Mouse (Mus musculus) neural tube, embryonic 15.5 days (tissue): ENCODE measurements around the gene Zfp639. TPM values are rescaled to one million over a fixed set of nuclear protein-coding genes. Genes with fewer than 3 reads are reported as not detected.

ENCODE experiments used
- ATAC-seq: fragments of 200-750 bp; cut with Nextera tagmentation; 2 replicates; pipeline ENCODE4 v1.8.0; 2017; ENCODE audit warnings: mild to moderate bottlenecking, moderate TSS enrichment, moderate library complexity; ENCODE audit not compliant: low FRiP score
- H3K27ac ChIP-seq: fragments of 300-500 bp; sonication (generic); replicated peaks from 2 replicates; pipeline ENCODE4 v1.5.1; 2015; ENCODE audit warnings: mild to moderate bottlenecking, inconsistent platforms
- H3K27me3 ChIP-seq: fragments of 300-500 bp; sonication (generic); replicated peaks from 2 replicates; pipeline ENCODE4 v1.6.1; 2015; ENCODE audit warnings: inconsistent platforms
- H3K36me3 ChIP-seq: fragments of 300-500 bp; sonication (generic); 2 replicates; pipeline ENCODE4 v1.6.1; 2015; ENCODE audit warnings: inconsistent platforms
- H3K4me1 ChIP-seq: fragments of 300-500 bp; sonication (generic); 2 replicates; pipeline ENCODE4 v1.6.1; 2015; ENCODE audit warnings: inconsistent platforms
- H3K4me2 ChIP-seq: fragments of 300-500 bp; sonication (generic); 2 replicates; pipeline ENCODE4 v1.6.1; 2015; ENCODE audit warnings: inconsistent platforms, mild to moderate bottlenecking, moderate library complexity
- H3K4me3 ChIP-seq: fragments of 300-500 bp; sonication (generic); replicated peaks from 2 replicates; pipeline ENCODE4 v1.5.1; 2015; ENCODE audit warnings: mild to moderate bottlenecking, inconsistent platforms
- H3K9ac ChIP-seq: fragments of 300-500 bp; sonication (generic); replicated peaks from 2 replicates; pipeline ENCODE4 v1.6.1; 2015; ENCODE audit warnings: mild to moderate bottlenecking, inconsistent platforms
- H3K9me3 ChIP-seq: fragments of 300-500 bp; sonication (generic); replicated peaks from 2 replicates; pipeline ENCODE4 v1.6.1; 2016; ENCODE audit warnings: inconsistent platforms
- WGBS: fragments of 180-500 bp; shearing (Covaris S2); methylation state at CpG from one replicate; pipeline ENCODE4 v1.1.7; 2015; ENCODE audit warnings: mixed read lengths; 5-methylcytosine and 5-hydroxymethylcytosine counted together
- polyA plus RNA-seq: library from polyadenylated mRNA; unstranded; fragments of >200 nt; fragmentation: Nextera tagmentation; extraction: Ambion mirVana; gene quantifications from 2 replicates; pipeline ENCODE4 v1.2.1, GENCODE M21; 2015

The Zfp639 gene
- polyA plus RNA-seq, 1 experiment from 2014 or later = 40.8 TPM

- no peak overlapping the region for H3K4me3 ChIP-seq
- H3K27me3 ChIP-seq = no peaks in the 10 kb centered on the region
- H3K27ac ChIP-seq = no peak overlapping the region
- H3K4me2 ChIP-seq = no peak overlapping the region
- no peaks in the 10 kb centered on the region for H3K4me1 ChIP-seq
- no peaks in the 10 kb centered on the region for H3K9me3 ChIP-seq
- H3K36me3 ChIP-seq = no peaks in the 10 kb centered on the region
- no peak for ATAC-seq
- H3K9ac ChIP-seq = no peak overlapping the region
- 66% methylated on average over 15 of the region's 15 CpGs for WGBS
Measured at GRCm38 (mm10) chr3:32490076-32490927, 19.8 kb upstream of the Zfp639 start.

DNA sequence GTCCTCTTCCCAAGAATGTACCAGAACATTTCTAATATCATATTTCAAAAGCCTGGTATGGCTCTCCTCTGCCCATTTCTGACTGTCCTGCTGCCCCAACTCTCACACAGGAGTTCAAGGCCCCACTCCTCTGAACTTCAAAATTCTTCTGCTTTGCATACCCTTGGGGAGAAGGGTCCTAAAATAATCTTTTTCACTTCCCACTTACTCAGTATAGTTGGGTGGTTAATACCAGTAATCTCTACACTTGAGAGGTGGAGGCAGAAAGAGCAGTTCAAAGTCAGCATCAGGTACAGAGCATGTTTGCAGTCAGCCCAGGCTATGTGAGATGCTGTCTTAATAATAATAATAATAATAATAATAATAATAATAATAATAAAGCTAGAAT, 19.1 kb upstream of the Zfp639 start:
- H3K9me3 ChIP-seq = no peaks in the 10 kb centered on the region
- H3K4me1 ChIP-seq = no peaks in the 10 kb centered on the region
- no peak overlapping the region for H3K9ac ChIP-seq
- ATAC-seq = no peak
- no peaks in the 10 kb centered on the region for H3K36me3 ChIP-seq
- H3K27ac ChIP-seq = no peak overlapping the region
- no peak overlapping the region for H3K4me2 ChIP-seq
- no peak overlapping the region for H3K4me3 ChIP-seq
- H3K27me3 ChIP-seq = no peaks in the 10 kb centered on the region

DNA sequence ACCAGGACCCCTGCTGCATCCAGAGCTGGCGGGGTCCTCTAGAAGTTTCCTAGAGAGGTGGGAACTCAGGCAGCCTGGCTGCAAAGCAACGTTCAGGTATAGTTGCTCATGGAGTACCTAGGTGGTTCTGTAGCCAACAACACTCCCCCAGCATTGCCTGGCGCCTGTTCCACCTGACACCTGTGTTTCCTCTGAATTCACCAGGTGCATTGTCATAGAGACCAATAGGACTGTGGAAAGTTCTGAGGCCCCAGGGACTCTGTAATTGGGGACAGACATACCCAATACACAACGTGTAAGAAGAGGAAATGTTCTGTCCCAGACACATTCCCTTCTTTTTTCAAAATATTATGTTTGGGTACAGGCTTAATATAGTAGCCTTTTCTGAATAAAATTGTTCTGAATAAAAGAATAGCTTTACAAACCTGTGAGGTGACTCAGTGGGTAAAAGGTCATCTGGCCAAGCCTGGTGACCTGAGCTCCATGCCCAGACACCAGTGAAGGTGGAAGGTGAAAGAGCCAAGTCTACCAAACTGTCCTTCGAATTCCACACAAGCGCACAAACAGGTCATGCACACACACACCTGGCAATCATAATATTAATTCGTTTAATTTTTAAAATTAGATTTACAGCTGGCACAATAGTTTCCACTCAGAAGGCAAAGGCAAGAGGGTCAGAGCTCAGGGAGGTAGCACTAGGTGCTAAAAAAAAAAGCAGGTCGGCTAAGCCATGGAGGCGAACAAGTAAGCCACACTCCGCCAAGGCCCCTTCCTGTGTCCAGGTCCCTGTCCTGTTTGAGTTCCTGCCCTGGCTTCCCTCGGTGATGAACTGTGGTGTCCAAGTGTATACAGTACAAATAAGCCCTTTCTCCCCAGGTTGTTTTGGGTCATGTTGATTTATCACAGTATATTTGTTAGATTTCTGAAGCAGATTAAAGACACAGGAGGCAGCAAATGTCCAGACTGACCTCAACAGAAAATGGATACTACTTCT, 17.7 kb upstream of the Zfp639 start, which contains the start of gene Kcnmb3:
Gene Kcnmb3, minus strand, starts transcription at position 135 of the 994 bp plus-strand sequence.
- no peaks in the 10 kb centered on the region for H3K4me1 ChIP-seq
- H3K27me3 ChIP-seq = no peaks in the 10 kb centered on the region
- no peaks in the 10 kb centered on the region for H3K36me3 ChIP-seq
- no peak within 1 kb of the TSS for H3K27ac ChIP-seq
- no peaks in the 10 kb centered on the region for H3K9me3 ChIP-seq
- no peak within 1 kb of the TSS for H3K9ac ChIP-seq
- ATAC-seq = no peak
- no peak within 1 kb of the TSS for H3K4me3 ChIP-seq
- 85% methylated on average over 11 of the region's 11 CpGs for WGBS
- no peak within 1 kb of the TSS for H3K4me2 ChIP-seq

- H3K36me3 ChIP-seq = no peaks in the 10 kb centered on the region
- H3K27me3 ChIP-seq = no peaks in the 10 kb centered on the region
- H3K4me2 ChIP-seq = no peak overlapping the region
- no peaks in the 10 kb centered on the region for H3K4me1 ChIP-seq
- 92% methylated on average over 8 of the region's 8 CpGs for WGBS
- no peaks in the 10 kb centered on the region for H3K9me3 ChIP-seq
- H3K4me3 ChIP-seq = no peak overlapping the region
- no peak for ATAC-seq
- H3K9ac ChIP-seq = no peak overlapping the region
- no peak overlapping the region for H3K27ac ChIP-seq
Measured at GRCm38 (mm10) chr3:32494387-32495087, 15.5 kb upstream of the Zfp639 start.

DNA sequence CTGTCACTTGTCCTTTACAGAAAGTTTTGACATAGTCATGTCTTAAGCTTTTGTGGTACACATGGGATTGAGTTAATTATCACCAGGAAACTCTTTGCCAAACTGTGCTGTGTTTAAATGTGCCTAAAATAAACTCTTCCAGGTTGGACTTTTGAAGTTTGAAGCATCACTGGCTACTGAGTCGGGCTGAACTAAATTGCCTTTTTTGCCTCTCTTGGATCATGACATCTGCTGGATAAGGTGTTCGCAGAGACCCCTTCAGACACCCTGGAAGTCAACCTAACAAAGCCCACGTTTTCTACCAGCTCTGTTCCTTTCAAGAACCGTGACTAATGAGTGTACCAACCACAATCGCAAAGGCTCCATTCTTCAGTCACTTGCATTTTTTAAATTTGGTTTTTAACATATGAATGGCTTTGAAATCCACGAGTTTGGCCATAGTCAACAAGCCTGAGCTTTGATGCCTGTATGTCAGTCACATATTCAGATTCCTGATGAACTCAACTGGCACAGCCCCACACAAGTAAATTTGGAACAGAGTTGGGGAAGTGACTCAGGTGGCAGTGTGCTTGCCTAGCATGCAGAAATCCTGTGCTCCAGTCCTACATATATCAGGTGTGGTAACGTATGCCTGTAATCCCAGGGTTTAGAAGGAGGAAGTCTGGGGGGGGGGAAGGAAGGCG, 14.8 kb upstream of the Zfp639 start:
- no peaks in the 10 kb centered on the region for H3K9me3 ChIP-seq
- H3K36me3 ChIP-seq = no peaks in the 10 kb centered on the region
- no peak overlapping the region for H3K4me2 ChIP-seq
- no peak overlapping the region for H3K4me3 ChIP-seq
- H3K27me3 ChIP-seq = no peaks in the 10 kb centered on the region
- H3K27ac ChIP-seq = no peak overlapping the region
- H3K4me1 ChIP-seq = no peaks in the 10 kb centered on the region
- no peak overlapping the region for H3K9ac ChIP-seq
- WGBS = 45% methylated on average over 8 of the region's 8 CpGs
- ATAC-seq = no peak

DNA sequence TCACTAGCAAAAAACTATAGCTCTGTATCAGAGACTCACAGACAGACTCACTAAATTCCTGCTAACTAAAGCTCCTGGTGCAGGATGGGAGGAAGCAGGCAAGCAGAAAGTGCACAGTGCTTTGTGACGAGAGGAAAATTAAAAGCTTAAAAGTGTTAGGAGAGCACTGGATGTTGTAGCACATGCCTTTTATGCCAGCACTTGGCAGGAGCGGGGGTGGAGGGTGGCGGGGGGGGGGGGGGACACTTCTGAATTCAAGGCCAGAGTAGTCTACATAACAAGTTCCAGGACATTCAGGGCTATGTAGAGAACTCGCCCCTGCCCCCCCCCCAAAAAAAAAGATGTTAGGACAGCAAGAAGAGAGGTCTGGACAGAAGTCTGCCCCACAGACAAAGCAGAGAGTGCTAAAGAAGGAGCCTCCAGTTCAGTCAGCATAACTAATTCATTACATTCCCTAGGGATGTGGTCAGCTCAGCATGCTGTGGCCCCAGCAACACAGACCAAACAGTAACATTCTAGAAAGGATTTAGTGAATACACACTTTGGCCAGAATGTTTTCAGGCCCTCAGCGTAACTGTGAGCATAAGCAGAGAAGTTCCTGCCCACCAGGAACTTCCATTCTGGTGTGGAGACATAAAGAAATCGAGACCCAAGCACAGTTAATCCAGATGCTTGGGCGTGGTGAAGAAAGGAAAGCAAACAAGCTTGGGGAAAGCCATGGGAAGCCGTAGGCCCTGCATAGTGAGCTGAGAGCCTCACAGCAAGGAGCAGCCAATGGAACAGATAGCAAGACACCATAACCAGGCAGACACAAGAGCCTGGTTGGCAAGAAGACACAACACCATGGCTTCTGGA, 14.0 kb upstream of the Zfp639 start:
- H3K27me3 ChIP-seq = no peaks in the 10 kb centered on the region
- no peak overlapping the region for H3K4me3 ChIP-seq
- H3K36me3 ChIP-seq = no peaks in the 10 kb centered on the region
- 65% methylated on average over 8 of the region's 8 CpGs for WGBS
- ATAC-seq = no peak
- H3K27ac ChIP-seq = no peak overlapping the region
- H3K9ac ChIP-seq = no peak overlapping the region
- H3K4me1 ChIP-seq = no peaks in the 10 kb centered on the region
- H3K9me3 ChIP-seq = no peaks in the 10 kb centered on the region
- H3K4me2 ChIP-seq = no peak overlapping the region

GRCm38 (mm10) chr3:32496711-32497070, 13.4 kb upstream of the Zfp639 start:
- H3K4me3 ChIP-seq = no peak overlapping the region
- no peaks in the 10 kb centered on the region for H3K36me3 ChIP-seq
- no peaks in the 10 kb centered on the region for H3K4me1 ChIP-seq
- 100% methylated on average over 1 of the region's 1 CpGs for WGBS
- H3K9me3 ChIP-seq = no peaks in the 10 kb centered on the region
- H3K4me2 ChIP-seq = no peak overlapping the region
- ATAC-seq = no peak
- no peaks in the 10 kb centered on the region for H3K27me3 ChIP-seq
- no peak overlapping the region for H3K27ac ChIP-seq
- no peak overlapping the region for H3K9ac ChIP-seq

- no peak overlapping the region for H3K4me3 ChIP-seq
- H3K27me3 ChIP-seq = no peaks in the 10 kb centered on the region
- WGBS = 92% methylated on average over 2 of the region's 2 CpGs
- no peaks in the 10 kb centered on the region for H3K36me3 ChIP-seq
- H3K27ac ChIP-seq = no peak overlapping the region
- H3K4me1 ChIP-seq = no peaks in the 10 kb centered on the region
- ATAC-seq = no peak
- H3K4me2 ChIP-seq = no peak overlapping the region
- no peak overlapping the region for H3K9ac ChIP-seq
- no peaks in the 10 kb centered on the region for H3K9me3 ChIP-seq
Measured at GRCm38 (mm10) chr3:32500346-32500745, 9.7 kb upstream of the Zfp639 start.

DNA sequence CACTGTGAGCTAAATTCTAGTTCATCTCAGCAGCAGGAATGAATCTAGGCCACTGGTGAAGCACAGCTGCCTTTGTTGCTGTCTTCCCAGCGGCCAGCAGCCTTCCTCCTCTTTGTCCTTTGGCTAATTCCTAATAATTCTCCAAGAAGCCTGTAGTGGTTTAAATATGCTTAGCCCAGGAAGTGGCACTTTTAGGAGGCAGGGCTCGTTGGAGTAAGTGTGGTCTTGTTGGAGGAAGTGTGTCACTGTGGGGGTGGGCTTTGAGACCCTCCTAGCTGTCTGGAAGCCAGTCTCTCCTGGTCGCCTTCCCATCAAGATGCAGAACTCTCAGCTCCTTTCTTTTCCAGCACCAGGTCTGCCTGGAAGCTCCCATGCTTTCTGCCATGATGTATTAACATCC, 4.2 kb upstream of the Zfp639 start:
- H3K9ac ChIP-seq = no peak overlapping the region
- no peaks in the 10 kb centered on the region for H3K36me3 ChIP-seq
- peaks cover 18% of the 10 kb centered on the region for H3K4me1 ChIP-seq
- H3K27ac ChIP-seq = no peak overlapping the region
- 79% methylated on average over 3 of the region's 3 CpGs for WGBS
- no peaks in the 10 kb centered on the region for H3K27me3 ChIP-seq
- no peak overlapping the region for H3K4me2 ChIP-seq
- no peak for ATAC-seq
- no peaks in the 10 kb centered on the region for H3K9me3 ChIP-seq
- no peak overlapping the region for H3K4me3 ChIP-seq

DNA sequence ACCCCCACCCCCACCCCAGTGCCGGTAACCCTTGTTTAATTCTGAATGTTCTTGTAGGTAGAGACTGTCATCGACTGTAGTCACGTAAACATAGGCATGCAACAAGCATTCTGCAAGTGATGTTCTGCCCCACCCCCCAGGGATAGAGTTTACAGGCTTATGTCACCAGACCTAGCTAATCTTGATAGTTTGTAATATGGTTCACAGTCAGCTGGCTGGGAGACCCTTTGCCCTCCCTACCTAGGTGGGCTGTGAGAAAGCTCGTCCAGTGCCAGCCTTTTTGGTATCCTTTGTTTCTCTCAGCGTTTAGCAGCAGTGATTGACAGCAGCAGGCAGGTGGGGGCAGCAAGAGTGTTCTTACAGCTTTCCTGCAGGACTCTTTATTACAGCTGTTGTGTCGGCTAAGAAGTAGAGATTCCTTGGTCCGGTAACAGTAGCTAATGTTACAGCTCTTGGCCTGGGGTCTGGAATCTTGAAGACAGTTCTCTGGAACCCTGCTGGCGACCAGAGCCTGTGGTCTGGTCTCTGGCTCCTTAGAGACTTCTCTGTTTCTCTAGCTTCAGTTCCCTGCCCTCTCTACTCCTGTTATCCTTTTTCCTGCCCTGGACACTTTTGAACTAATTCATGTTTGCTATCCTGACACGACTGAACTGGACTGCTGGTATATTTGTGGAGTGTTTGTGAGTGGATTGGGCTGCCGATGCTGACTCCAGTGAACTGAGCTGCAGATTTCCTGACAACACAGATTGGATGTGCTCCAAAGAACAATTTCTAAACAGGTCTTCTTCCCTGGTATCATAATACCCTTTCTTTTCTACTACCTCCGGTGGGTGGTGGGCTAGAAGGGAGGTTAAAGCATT, 3.5 kb upstream of the Zfp639 start:
- H3K27me3 ChIP-seq = no peaks in the 10 kb centered on the region
- H3K4me3 ChIP-seq = no peak overlapping the region
- H3K4me2 ChIP-seq = no peak overlapping the region
- H3K9ac ChIP-seq = no peak overlapping the region
- no peaks in the 10 kb centered on the region for H3K36me3 ChIP-seq
- H3K27ac ChIP-seq = no peak overlapping the region
- no peaks in the 10 kb centered on the region for H3K9me3 ChIP-seq
- peaks cover 22% of the 10 kb centered on the region for H3K4me1 ChIP-seq
- no peak for ATAC-seq
- 65% methylated on average over 11 of the region's 11 CpGs for WGBS
